Mouse (Mus musculus) T-helper 2 cell (primary cell): ENCODE results near the gene Ifih1.

Experiments used
- in situ Hi-C: fragments of 300-600 bp; cut with MboI, MseI; formaldehyde crosslinking; loops from one replicate; pipeline ENCODE4 v1.15.1; 2025; ENCODE audit warnings: high pct_unique_total_duplicates

Gene Ifih1

DNA sequence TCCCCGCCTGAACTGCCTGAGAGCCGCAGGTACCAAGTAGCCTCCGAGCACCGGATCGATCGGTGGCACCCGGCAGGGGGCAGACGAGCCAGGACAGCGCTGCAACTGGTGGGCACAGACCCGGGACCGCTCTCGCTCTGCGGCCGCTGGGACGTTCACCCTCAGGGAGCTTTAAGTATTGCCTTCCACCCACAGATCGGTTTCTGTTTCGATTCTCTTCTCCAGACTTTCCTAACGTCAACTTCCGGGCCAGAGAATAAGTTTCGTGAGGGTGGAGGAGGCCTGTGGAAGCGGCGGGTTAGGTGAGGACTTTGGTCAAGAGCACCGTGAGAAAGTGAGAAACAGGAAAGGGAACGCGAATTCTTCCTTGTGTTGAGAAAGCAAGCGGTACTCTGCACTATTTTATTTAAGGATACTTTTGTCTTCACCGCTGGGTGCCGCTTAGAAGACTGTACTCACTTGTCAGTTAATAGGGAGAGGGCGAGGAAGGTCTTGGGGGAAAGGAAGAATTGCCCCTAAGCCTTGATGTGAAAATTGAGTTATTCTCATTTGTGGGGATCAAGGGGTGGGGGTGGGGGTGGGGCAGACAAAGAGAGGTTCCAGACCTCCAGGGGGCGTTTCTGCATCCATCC lies at the start of gene Ifih1:
Gene Ifih1 (minus strand): TSS at position 242 of the 632 bp plus-strand sequence.
- in situ Hi-C loops = loop anchor here (10.0 kb wide), 2 partner anchors 831 to 1151 kb away; no protein-coding TSS in a partner anchor

DNA sequence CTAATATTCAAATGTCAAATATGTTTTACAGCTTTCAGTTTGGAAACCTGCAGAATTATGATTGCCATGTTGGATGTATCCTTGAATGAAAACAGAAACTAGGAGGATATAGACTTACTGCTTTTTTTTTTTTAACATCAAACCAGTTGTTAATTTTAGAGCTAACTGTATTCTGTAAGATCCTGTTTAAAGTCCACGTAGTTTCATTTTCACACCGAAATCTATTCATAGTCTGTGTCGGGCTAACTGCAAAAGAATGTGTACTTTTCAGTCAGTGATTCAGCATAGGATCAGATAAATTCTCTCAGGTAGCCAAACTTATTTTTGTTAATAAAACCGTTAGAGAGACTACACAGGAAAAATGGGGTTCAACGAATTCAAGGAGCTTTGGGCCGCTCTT lies 39.9 kb upstream of the Ifih1 start:
- in situ Hi-C loops = no loop called here

DNA sequence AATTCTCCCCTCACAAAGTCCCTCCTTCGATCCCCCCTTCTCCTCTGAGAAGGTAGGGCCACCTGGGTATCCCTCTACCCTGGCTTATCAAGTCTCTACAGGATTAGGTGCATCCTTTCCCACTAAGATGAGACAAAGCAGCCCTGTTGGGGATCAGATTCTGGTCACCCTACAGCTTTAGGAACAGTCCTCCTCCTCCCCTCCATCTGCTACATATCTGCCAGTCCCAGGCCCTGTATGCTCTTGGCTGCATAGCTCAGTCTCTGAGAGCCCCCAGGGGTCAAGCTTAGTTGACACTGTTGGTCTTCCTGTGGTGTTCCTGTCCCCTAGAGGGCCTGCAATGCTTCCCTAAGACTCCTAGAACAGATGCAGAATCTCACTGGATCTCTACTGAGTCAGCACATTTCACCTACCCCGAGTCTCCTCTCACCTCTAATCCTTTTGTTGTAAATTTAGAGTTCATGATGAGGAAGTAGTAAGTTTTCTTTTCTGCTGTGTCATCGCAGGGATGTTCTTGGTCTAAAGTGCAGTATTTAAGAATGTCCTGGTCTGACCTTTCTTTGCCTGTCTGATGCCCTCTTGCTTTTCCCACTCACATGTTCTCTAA lies 39.0 kb upstream of the Ifih1 start:
- in situ Hi-C loops = no loop called here

DNA sequence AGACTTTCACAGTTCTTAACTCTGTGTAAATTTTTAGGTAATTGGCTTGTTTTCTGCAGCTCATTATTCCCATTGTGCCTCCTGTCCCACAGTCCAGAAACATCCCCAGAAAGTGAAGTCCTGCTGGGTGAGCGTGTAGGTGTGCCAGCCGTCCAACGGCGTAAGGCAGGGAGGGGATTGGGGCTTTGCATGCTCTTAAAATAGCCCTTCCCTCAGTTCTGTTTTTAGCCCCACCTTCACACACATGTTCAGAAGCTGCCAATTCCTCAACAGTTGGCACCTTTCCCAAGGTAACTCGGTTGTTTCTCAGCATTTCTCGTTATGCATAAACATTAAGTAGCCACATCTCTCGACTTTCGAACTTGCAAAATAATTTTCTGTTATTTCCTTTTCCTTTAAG lies 35.6 kb upstream of the Ifih1 start:
- in situ Hi-C loops = no loop called here

DNA sequence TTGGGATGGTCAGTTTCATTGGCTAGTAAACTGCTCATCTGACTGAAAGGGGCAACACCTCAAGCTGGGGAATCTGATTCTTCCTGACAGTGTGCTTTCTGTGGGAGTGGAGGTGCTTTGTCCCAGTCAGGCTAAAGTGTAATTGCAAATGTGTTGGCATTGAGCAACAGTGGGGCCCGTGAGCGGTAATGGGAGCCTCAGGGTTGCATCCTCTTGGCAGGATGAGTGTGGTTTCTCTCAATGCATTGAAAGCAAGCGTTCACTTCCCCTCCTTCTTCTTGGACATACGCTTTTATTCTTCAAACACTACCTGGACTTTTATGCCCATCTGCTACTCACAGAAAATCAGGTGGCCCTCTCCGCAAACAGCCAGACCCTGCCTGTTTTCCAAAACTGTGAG lies 26.7 kb upstream of the Ifih1 start:
- in situ Hi-C loops = no loop called here

DNA sequence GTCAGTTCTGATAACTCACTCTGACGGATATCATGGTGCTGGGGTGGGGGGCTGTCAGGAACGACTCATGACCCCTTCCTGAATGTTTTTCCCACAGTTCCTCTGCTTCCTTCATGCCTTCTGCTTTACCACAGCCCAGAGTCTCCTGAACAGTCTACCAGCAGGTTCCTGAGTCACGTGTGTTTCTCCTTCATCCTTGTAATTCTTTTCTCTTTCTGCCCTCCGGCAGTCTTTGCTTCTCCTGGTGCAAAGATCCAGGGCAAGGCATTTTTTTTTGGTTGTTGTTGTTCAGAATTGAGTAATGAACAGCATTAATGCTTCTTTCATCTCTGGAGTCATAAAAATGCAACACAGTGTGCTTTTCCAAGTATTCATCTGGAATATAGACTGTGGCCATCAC lies 24.7 kb upstream of the Ifih1 start:
- in situ Hi-C loops = no loop called here

DNA sequence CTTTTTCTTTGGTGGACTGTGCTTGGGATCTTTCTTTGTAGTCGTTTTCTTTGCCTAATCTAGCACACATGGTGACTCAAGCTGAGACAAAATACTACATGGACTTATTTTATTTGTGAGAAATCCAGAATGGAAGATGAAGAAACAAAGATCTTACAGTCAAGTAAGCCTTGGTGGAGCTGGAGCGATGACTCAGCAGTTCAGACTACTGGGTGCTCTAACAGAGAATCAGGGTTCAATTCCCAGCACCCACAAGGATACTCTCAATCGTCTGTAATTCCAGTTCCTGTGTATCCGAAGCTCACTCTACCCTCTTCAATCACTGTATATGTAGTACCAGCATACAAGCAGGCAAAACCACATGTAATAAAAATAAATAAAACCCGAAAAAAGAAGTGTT lies 24.2 kb upstream of the Ifih1 start:
- in situ Hi-C loops = no loop called here

DNA sequence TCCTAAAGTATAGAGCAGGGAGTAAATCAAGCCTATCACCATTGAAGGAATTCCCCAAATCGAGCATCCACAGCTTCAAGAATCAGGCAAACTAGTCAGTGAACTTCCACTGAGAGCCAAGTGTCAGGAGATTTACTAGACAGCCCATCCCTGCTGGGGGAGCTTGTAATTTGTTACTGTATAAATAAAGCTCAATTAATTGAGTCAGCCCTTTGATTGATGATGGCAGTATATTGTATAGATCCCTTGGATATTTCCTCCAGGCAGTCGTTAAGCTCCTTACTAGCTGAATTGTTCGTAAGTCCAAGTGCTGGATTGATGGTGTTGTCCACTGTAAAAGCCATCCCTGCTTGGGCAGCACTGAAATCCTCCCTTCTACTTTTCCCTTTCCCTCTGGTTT lies 23.8 kb upstream of the Ifih1 start:
- in situ Hi-C loops = no loop called here

DNA sequence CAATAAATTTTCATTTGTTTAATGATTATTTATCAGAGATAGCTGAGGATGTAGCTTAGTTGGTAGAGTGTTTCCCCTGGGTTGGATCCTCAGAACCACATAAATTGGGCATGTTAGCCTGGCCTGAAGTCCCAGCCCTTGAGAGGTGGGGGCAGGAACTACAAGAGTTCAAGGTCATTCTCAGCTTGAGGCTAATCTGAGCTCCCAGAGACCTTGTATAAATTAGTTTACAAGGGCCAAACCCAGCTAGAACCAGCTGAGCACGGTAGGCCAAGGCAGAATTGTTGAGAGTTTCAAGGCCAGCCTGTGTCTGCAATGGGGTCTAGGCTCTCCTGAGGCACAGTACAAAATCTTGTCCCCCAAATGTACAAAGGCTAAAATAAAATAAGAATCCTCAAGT lies 19.5 kb upstream of the Ifih1 start:
- in situ Hi-C loops = no loop called here

DNA sequence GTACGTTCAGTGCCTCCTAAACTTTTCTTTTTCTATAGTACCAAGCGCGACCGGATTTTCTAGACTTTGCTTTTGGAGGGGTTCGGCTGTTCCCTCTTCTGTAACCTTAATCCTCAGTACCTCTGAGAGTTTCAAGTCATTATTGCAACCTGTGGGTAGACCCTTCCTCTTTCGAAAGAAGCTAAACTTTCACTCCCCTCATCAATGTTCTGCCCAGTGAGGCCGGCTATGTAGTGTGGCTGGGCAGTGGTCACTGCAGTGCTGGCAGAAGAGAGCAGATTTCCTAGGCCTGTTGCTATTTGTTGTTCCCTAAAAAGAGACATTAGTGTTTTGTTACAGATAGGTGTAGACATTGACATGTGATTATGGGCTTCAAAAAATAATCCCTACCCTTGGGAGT lies 18.8 kb upstream of the Ifih1 start:
- in situ Hi-C loops = no loop called here

DNA sequence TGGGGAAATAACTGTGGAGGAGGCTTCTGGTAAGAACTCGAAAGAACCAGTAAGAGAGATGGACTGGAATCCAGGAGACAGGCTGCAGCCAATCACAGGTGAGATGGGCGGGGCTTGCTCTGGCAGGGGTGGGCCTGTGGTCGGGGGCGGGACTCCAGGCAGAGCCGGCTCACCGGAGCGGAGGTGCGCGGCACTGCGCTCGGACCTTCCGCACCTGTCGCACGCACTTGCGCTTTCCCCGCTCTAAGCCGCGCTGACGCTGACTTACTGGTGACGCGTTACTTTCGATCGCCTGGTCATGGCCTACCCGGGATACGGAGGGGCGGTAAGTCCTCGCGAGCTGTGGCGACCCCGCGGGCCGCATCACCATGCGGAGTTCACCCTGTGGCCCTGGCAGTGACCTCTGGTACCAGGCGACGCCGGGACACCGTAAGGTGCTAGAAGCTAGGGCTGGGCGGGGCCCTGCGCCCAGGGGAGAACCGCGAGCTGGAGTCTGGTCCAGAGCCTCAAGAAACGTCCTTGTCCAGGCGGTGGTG lies 18.1 kb upstream of the Ifih1 start, which contains the start of gene Gca:
Gene Gca (plus strand): TSS at position 151 of the 536 bp plus-strand sequence.
- in situ Hi-C loops = no loop called here

DNA sequence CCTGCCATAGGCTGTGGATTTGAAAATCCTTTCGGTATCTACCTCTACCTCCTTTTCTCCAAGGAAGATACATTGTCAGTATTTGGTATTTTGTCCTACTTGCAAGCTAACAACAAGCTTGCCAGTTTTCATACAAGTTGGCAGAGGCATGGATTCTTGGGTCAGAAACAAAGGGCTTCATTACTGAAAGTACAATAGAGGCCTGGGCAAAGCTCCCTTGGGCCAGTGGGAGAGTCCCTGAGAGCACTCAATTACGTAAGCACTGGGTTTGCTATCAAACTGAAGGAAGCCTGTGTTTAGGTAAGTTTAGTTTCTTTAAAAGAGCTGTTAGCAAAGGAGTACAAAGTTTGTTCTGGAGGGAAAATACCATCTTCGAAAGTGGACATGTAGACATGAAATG lies 16.5 kb upstream of the Ifih1 start:
- in situ Hi-C loops = no loop called here

DNA sequence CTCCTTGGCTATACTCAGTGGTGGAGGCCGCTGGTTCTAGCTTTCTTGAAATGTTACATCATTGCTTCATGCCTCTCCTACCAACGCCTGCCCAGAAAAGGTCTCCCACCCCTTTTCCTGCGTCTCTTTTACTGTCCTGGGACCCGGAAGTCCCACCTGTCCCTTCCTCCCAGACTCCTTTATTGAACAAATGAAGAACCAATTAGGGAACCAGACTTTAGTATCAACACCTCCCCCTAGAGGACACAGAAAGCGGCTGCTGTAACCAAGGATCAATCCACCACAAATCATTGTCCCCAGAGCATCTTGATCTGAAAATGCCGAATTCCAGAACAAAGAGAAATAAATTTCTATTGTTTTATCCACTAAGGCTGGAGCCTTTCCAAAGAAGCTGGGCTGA lies 14.5 kb upstream of the Ifih1 start:
- in situ Hi-C loops = no loop called here

DNA sequence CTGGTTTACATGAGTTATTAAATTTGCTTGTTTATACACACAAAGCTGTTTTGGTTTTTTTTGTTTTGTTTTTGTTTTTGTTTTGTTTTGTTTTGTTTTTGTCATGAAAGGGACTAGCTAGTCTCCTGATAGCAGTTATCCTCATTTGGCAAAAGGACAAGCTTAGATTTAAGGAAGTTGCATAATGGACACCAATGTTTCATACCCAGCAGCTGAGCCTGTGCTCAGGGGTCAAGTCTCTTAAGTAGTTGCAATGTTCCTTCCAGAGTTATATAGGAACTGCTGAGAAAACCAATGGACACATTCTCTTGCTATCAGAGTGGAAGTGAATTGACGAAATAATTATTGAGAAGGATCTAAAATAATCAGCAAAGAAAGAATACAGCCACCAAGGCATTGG lies 10.0 kb upstream of the Ifih1 start:
- in situ Hi-C loops = loop anchor here (10.0 kb wide), 1 partner anchor 191 kb away; no protein-coding TSS in a partner anchor

DNA sequence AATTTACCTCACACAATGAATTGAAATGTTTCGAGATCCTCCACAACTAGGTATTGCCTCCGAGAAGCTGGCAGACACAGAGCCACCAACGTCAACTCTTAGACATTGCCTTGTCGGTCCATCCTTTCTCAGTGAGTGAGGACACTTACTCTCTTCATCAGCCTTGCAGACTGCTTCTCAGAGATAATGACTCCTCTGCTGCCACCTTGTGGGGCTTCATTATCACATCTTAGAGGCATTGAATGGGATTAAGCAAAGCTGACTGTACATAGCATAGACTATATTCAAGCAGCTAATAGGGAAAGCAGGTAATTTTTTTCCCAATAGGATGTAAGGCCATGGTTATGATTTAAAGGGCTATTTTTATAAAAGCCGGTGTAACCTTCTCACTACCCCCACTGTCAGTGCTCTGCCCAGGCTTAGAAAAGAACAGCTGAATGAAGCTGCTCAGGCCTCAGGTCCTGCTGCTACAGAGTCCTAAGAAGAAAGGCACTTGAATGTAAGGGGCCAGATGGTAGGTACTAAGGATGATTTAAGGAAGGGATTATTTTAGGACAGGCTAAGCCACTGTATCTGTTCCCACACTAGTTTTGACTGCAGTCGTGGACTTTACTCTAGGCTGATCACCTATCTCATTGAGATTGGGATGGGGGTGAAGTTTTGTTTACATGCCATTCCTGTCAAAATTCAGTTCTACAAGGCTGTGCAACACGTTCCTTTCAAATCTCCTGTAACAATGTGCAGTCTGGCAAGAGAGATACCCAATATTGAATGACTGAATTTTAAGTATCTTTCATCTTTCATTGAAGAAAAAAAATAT lies 8.7 kb upstream of the Ifih1 start:
- in situ Hi-C loops = loop anchor here (10.0 kb wide), 1 partner anchor 190 kb away; no protein-coding TSS in a partner anchor

DNA sequence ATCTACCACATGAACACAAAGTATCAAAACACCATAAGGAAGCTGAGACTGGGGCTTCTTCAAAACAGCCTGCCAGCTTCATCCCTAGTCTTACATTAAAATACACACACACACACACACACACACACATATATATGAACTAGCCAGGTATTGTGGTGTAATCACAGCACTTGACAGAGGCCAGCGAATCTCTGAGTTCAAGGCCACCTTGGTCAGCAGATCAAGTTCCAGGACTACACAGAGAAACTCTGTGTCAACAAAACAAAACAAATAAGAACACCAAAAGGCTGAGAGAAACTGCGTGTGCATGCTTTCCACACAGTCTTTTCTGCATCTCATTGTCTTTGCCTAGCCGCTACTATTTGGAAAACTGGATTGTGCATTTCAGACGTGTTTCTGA lies 6.4 kb upstream of the Ifih1 start:
- in situ Hi-C loops = loop anchor here (10.0 kb wide), 1 partner anchor 188 kb away; no protein-coding TSS in a partner anchor

DNA sequence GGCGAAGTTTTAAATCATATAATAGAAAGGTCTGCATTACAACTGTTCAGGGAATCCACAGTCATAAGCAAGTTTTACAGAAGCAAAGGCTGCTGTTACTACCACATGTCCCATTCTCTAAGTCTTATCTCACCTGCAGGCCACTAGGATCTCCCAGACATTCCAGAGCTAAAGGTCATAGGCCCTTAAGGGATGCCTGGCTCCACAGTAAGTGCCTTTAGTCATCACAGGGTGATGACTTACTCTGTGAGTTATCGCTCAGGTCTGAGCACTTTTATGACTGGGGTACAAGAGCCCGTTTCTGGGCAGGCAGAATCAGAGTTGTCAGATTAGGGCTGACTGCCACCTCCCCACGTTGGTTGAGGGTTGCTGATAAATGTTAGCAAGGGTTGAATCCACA lies 5.8 kb upstream of the Ifih1 start:
- in situ Hi-C loops = loop anchor here (10.0 kb wide), 1 partner anchor 187 kb away; no protein-coding TSS in a partner anchor

DNA sequence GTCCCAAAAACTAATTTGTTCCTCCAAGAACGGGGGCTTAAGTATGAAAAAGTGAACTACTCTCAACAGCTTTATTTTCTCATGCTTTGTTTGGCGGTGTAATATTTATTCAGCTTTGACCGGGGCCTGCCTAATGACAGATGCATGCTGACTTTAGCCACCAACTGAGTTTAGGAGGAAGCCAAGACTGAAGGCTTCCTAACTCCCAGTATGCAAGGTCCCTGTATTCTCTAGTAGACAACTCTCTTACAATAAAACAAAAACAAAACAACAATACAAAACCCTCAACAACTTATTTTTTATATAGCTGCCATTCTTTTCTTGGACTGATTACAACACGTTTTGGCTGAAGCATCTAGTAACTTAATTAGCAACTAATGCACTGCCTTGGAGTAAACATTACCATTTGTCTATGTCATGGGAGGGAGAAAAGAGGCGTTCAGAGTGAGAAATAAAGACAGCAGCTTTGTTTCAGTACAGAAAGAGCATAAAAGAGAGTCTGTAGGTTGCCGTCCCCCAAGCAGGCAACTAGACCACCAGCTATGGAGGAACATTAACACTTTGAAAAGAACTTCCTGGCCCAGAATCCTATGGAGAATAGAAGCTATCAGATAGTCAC lies 725 bp upstream of the Ifih1 start:
- in situ Hi-C loops = loop anchor here (10.0 kb wide), 2 partner anchors 832 to 1152 kb away; no protein-coding TSS in a partner anchor

DNA sequence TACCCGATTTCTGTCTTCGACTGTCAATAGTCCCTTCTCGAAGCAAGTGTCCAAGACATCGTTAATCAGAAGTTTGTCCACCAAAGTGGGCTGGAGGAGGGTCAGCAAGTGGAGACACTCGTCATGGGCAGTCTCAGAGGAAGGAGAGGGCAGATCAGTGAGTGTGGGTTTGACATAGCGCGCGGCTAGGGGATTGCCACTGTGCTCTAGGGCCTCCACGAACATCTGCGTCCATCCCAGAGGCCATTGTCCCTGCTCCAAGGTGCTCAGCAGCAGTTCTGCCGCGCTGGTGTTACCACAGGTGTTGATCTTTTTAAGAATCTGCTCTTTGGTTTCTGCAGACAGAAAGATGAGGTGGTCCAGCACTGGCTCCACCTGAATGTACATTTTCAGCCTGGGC lies 580 bp downstream of the Ifih1 start:
- in situ Hi-C loops = loop anchor here (10.0 kb wide), 2 partner anchors 831 to 1151 kb away; no protein-coding TSS in a partner anchor

DNA sequence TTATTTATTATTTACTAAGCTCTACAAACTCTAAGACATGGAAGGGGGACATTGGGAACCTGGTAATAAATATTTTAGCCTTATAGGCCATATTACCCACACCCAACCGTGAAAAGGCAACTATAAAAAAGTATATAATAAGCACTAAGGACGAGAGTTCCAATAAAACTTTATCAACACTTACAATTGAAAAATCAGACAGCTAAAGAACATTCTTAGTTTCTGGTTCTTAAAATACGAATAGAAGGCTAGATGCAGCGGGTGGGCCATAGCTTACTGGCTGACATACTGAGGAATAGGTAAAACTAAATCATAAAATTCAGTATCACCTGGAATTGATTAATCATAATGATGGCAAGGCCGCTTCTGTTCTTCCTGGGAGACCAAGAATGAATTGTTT lies 1.2 kb downstream of the Ifih1 start:
- in situ Hi-C loops = loop anchor here (10.0 kb wide), 2 partner anchors 830 to 1150 kb away; no protein-coding TSS in a partner anchor
